Mouse (Mus musculus) intestine, embryonic 15.5 days (tissue): ENCODE measurements around the gene Srf. TPM values are rescaled to one million over a fixed set of nuclear protein-coding genes. Genes with fewer than 3 reads are reported as not detected.
"Not testable (repeated sequence)": the region's sequence is repeated elsewhere in the genome, so short reads cannot be mapped to it uniquely, and the experiment has no call there.

Experiments used
- ATAC-seq: fragments of 200-750 bp; cut with Nextera tagmentation; 2 replicates; pipeline ENCODE4 v1.8.0; 2017; ENCODE audit warnings: moderate TSS enrichment, moderate library complexity
- H3K27ac ChIP-seq: fragments of 300-500 bp; sonication (generic); 2 replicates; pipeline ENCODE4 v1.5.1; 2015; ENCODE audit warnings: mild to moderate bottlenecking, inconsistent platforms
- H3K27me3 ChIP-seq: fragments of 300-500 bp; sonication (generic); replicated peaks from 2 replicates; pipeline ENCODE4 v1.6.1; 2015; ENCODE audit warnings: inconsistent platforms
- H3K36me3 ChIP-seq: fragments of 300-500 bp; sonication (generic); 2 replicates; pipeline ENCODE4 v1.6.1; 2015; ENCODE audit warnings: inconsistent platforms
- H3K4me1 ChIP-seq: fragments of 300-500 bp; sonication (generic); replicated peaks from 2 replicates; pipeline ENCODE4 v1.6.1; 2015; ENCODE audit warnings: inconsistent platforms
- H3K4me2 ChIP-seq: fragments of 300-500 bp; sonication (generic); replicated peaks from 2 replicates; pipeline ENCODE4 v1.6.1; 2015; ENCODE audit warnings: mild to moderate bottlenecking, inconsistent platforms
- H3K4me3 ChIP-seq: fragments of 300-500 bp; sonication (generic); replicated peaks from 2 replicates; pipeline ENCODE4 v1.5.1; 2015; ENCODE audit warnings: inconsistent platforms
- H3K9ac ChIP-seq: fragments of 300-500 bp; sonication (generic); 2 replicates; pipeline ENCODE4 v1.6.1; 2015; ENCODE audit warnings: inconsistent platforms
- H3K9me3 ChIP-seq: fragments of 300-500 bp; sonication (generic); 2 replicates; pipeline ENCODE4 v1.6.1; 2016; ENCODE audit warnings: inconsistent platforms
- WGBS: fragments of 180-500 bp; shearing (Covaris S2); methylation state at CpG from one replicate; pipeline ENCODE4 v1.1.7; 2015; 5-methylcytosine and 5-hydroxymethylcytosine counted together
- polyA plus RNA-seq: library from polyadenylated mRNA; unstranded; fragments of >200 nt; fragmentation: Nextera tagmentation; extraction: Ambion mirVana; gene quantifications from 2 replicates; pipeline ENCODE4 v1.2.1, GENCODE M21; 2015

Gene Srf
- polyA plus RNA-seq, 1 experiment from 2014 or later, result 7.6 TPM

- Histone ChIP-seq H3K9ac (no peak overlapping the region; the same call in 1 of the 2 replicates), H3K9me3 (no peaks in the 10 kb centered on the region), H3K27me3 (no peaks in the 10 kb centered on the region), H3K36me3 (peaks cover 14% of the 10 kb centered on the region), H3K27ac (no peak overlapping the region; the same call in 1 of the 2 replicates), H3K4me2 (no peak overlapping the region), H3K4me1 (peaks cover 24% of the 10 kb centered on the region), H3K4me3 (no peak overlapping the region)
- no peak for ATAC-seq
- WGBS, result 84% methylated on average over 16 of the region's 16 CpGs
These were observed 33.8 kb upstream of the Srf start for GRCm38 (mm10) chr17:46589635-46590314.

- Histone ChIP-seq H3K4me1 (peaks cover 19% of the 10 kb centered on the region), H3K27ac (no peak overlapping the region), H3K9ac (no peak overlapping the region), H3K9me3 (no peaks in the 10 kb centered on the region), H3K4me3 (no peak overlapping the region), H3K36me3 (peaks cover 14% of the 10 kb centered on the region), H3K27me3 (no peaks in the 10 kb centered on the region), H3K4me2 (no peak overlapping the region)
- WGBS, result 91% methylated on average over 6 of the region's 6 CpGs
- no peak for ATAC-seq
These were observed 32.9 kb upstream of the Srf start for GRCm38 (mm10) chr17:46588913-46589312.

GRCm38 (mm10) chr17:46588173-46588572 lies 32.2 kb upstream of the Srf start:
- H3K4me3 ChIP-seq, result no peak overlapping the region
- H3K27me3 ChIP-seq, result no peaks in the 10 kb centered on the region
- 77% methylated on average over 9 of the region's 9 CpGs for WGBS
- H3K27ac ChIP-seq, result no peak overlapping the region
- H3K4me1 ChIP-seq, result peaks cover 15% of the 10 kb centered on the region
- ATAC-seq, result no peak
- H3K9me3 ChIP-seq, result no peaks in the 10 kb centered on the region
- no peak overlapping the region for H3K4me2 ChIP-seq
- peaks cover 14% of the 10 kb centered on the region for H3K36me3 ChIP-seq
- H3K9ac ChIP-seq, result no peak overlapping the region

- no peak overlapping the region for H3K9ac ChIP-seq
- WGBS, result 91% methylated on average over 8 of the region's 8 CpGs
- H3K27me3 ChIP-seq, result no peaks in the 10 kb centered on the region
- no peak for ATAC-seq
- H3K4me1 ChIP-seq, result 0 out of 2 replicates have a peak, but pooled peaks cover 5% of the 10 kb centered on the region
- no peaks in the 10 kb centered on the region for H3K9me3 ChIP-seq
- H3K4me2 ChIP-seq, result no peak overlapping the region
- H3K36me3 ChIP-seq, result peaks cover 23% of the 10 kb centered on the region
- H3K27ac ChIP-seq, result no peak overlapping the region
- no peak overlapping the region for H3K4me3 ChIP-seq
These were observed 30.4 kb upstream of the Srf start for GRCm38 (mm10) chr17:46586327-46586726.

DNA sequence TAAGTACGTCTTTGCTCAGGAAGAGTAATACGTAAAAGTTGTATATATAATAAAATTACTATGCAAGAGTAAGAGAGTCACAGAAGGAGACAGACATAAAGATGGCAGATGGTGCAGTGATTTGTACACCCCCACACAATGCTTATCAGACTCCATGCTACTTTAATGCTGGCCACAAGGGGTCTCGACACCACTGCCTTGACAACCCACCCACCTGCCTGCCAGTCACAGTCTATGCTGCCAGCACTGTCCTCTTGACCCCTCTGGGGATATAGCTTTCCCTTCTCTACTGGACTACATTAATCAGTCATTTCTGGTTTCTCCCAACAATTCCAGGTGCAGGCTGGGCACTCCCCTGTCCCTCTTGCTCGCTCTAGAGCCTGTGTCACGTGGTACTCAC lies 22.7 kb upstream of the Srf start:
- Histone ChIP-seq H3K9me3 (no peaks in the 10 kb centered on the region), H3K4me1 (no peaks in the 10 kb centered on the region), H3K4me2 (no peak overlapping the region), H3K27ac (no peak overlapping the region), H3K9ac (no peak overlapping the region), H3K4me3 (no peak overlapping the region), H3K36me3 (peaks cover 40% of the 10 kb centered on the region), H3K27me3 (no peaks in the 10 kb centered on the region)
- 64% methylated on average over 5 of the region's 5 CpGs for WGBS
- ATAC-seq, result no peak

DNA sequence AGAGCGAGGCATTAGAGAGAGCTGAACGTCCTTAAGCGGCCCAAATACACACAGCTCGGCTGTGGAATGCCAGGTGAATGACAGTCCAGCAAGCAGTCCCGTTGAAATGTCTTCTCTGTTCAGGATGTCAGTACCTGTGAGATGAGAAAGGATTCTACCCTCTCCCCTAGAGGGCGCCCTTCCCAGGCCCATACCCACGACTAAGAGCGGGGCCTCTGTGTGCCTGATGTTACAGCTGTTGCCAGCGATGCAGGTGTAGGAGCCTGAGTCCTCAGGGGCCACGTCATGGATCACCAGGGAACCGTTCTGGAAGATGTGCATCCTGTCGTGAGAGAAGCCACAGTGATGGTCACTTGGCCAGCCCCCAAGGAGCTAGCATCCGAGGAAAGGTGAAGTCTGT lies 20.1 kb upstream of the Srf start:
- no peak overlapping the region for H3K9ac ChIP-seq
- H3K9me3 ChIP-seq, result no peaks in the 10 kb centered on the region
- H3K4me2 ChIP-seq, result no peak overlapping the region
- WGBS, result 86% methylated on average over 13 of the region's 13 CpGs
- ATAC-seq, result no peak
- no peak overlapping the region for H3K27ac ChIP-seq
- H3K27me3 ChIP-seq, result no peaks in the 10 kb centered on the region
- H3K4me3 ChIP-seq, result no peak overlapping the region
- H3K4me1 ChIP-seq, result no peaks in the 10 kb centered on the region
- H3K36me3 ChIP-seq, result peaks cover 45% of the 10 kb centered on the region

DNA sequence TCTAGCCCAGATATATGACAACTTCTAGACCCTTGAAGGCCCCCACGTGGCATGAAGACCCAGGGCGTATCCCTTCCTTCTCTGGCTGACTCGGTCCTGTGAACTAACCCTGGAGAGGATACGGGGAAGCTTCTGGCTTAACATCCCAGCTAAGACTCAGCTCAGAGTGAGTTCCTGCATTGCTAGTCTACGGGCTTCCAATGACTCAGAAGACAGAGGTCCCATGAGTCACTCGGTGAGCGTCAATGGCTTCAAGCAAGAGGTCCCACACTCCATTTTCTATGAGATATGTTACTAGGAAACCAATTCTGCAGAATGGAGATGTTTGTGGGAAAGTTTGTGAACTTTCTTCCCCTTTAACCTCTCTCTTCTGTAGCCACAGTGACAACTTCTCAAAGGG lies 18.6 kb upstream of the Srf start:
- no peak for ATAC-seq
- H3K36me3 ChIP-seq, result peaks cover 45% of the 10 kb centered on the region
- H3K27me3 ChIP-seq, result no peaks in the 10 kb centered on the region
- WGBS, result 94% methylated on average over 7 of the region's 7 CpGs
- H3K4me3 ChIP-seq, result no peak overlapping the region
- H3K4me1 ChIP-seq, result no peaks in the 10 kb centered on the region
- no peak overlapping the region for H3K27ac ChIP-seq
- no peak overlapping the region for H3K4me2 ChIP-seq
- H3K9me3 ChIP-seq, result no peaks in the 10 kb centered on the region
- no peak overlapping the region for H3K9ac ChIP-seq

- H3K4me3 ChIP-seq, result no peak overlapping the region
- 0 out of 2 replicates have a peak overlapping the region, but pooled peaks have one; percentile 32 for H3K27ac ChIP-seq
- H3K9ac ChIP-seq, result no peak overlapping the region
- H3K36me3 ChIP-seq, result peaks cover 46% of the 10 kb centered on the region
- H3K9me3 ChIP-seq, result no peaks in the 10 kb centered on the region
- no peak for ATAC-seq
- WGBS, result 84% methylated on average over 11 of the region's 11 CpGs
- no peaks in the 10 kb centered on the region for H3K27me3 ChIP-seq
- H3K4me1 ChIP-seq, result no peaks in the 10 kb centered on the region
- no peak overlapping the region for H3K4me2 ChIP-seq
These were observed 15.0 kb upstream of the Srf start for GRCm38 (mm10) chr17:46571005-46571404.

DNA sequence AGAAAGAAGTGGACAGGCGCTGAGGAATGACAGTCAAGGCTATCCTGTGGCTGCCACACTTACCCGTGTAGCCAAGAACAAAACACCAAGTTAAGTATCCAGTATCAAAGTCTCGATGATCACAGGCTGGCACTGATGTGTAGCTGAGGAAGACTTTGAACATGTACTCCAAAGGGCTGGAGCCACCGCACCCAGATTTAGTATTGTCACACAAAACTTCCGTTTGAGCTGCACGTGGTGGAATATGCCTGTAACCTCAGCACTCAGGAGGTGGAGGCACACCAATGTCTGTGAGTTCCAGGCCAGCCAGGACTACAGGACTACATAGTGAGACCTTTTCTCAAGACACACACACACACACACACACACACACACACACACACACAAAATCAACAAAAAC lies 3.2 kb upstream of the Srf start:
- Histone ChIP-seq H3K9ac (no peak overlapping the region), H3K36me3 (peaks cover 5% of the 10 kb centered on the region; the same call in 1 of the 2 replicates), H3K27me3 (no peaks in the 10 kb centered on the region), H3K4me3 (no peak overlapping the region), H3K27ac (no peak overlapping the region), H3K9me3 (no peaks in the 10 kb centered on the region), H3K4me1 (peaks cover 15% of the 10 kb centered on the region), H3K4me2 (no peak overlapping the region)
- WGBS, result 89% methylated on average over 6 of the region's 6 CpGs
- no peak for ATAC-seq

- ATAC-seq, result no peak
- no peak overlapping the region for H3K4me3 ChIP-seq
- H3K27ac ChIP-seq, result no peak overlapping the region
- 83% methylated on average over 5 of the region's 5 CpGs for WGBS
- no peak overlapping the region for H3K9ac ChIP-seq
- no peaks in the 10 kb centered on the region for H3K9me3 ChIP-seq
- no peak overlapping the region for H3K4me2 ChIP-seq
- H3K4me1 ChIP-seq, result peaks cover 25% of the 10 kb centered on the region
- no peaks in the 10 kb centered on the region for H3K27me3 ChIP-seq
- H3K36me3 ChIP-seq, result no peaks in the 10 kb centered on the region
These were observed 2.2 kb upstream of the Srf start for GRCm38 (mm10) chr17:46558151-46558550.

- H3K4me3 ChIP-seq, H3K36me3 ChIP-seq, H3K9ac ChIP-seq: not testable (repeated sequence)
These were observed 1.3 kb upstream of the Srf start for GRCm38 (mm10) chr17:46557321-46557720.

DNA sequence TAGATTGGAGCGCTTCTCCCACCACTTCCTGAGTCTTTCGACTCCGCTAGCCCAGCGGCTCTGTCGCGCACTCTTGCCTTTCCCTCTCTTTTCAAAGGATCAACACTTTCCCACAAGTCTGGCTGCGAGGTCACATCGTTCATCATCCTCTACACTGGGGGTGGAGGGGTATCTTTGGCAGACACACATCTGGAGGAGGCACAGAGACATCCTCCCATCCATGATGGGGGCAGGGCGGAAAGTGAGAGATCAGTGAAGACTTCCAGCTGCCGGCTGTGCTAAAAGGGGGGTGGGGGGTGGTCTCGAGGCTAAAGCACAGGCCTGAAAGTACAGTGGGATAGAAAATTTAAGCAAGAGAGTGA lies 590 bp upstream of the Srf start:
- Histone ChIP-seq H3K27ac (peak overlapping the region; percentile 85), H3K9ac (peak overlapping the region; percentile 56), H3K36me3 (peaks cover 3% of the 10 kb centered on the region), H3K4me1 (peaks cover 28% of the 10 kb centered on the region), H3K9me3 (no peaks in the 10 kb centered on the region), H3K27me3 (no peaks in the 10 kb centered on the region), H3K4me3 (peak overlapping the region; percentile 99), H3K4me2 (peak overlapping the region; percentile 68)
- ATAC-seq, result peak; percentile 16
- WGBS, result under 1% methylated on average over 11 of the region's 11 CpGs

More at GRCm38 (mm10) chr17:46557321-46557720, 1.3 kb upstream of the Srf start:
- Histone ChIP-seq H3K4me1 (peaks cover 26% of the 10 kb centered on the region), H3K27ac (peak overlapping the region; percentile 85), H3K4me2 (peak overlapping the region; percentile 68)
- not testable (repeated sequence) for ATAC-seq, H3K9me3 ChIP-seq, H3K27me3 ChIP-seq

DNA sequence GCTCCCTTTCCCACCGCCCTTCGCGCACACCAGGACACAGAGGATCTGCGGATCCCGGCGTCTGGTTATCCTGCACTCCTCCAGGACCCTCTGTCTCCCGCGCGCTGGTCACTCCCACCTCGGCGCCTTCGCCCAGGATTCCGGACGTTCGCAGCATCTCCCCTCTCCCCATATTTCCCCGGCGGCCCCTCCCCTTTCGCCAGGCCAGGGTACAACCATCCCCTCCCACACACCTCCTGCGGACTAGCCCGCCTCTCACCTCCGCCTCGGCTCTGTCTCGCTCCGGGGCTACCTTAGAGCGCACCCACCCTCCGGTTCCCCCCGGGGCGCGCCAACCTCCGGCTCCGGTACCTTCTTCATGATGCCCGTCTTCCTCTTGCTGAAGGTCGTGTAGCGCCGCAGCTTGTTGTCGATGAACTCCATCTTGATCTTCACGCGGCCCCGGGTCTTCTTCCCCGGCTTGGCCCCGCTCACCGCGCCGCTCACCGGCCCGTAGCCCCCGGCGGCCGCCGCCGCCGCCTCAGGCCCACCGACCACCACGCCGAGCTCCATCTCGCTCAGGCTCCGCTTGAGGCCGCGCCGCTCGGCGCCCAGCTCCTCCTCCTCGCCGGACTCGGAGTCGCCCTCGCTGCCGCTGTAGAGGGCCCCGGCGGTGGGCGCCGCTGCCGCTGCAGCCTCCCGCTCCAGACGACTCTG lies 850 bp downstream of the Srf start:
- WGBS, result under 1% methylated on average over 74 of the region's 75 CpGs
- Histone ChIP-seq H3K9me3 (no peaks in the 10 kb centered on the region), H3K27ac (peak overlapping the region; percentile 94), H3K4me2 (peak overlapping the region; percentile 87), H3K36me3 (peaks cover 14% of the 10 kb centered on the region), H3K4me3 (peak overlapping the region; percentile 99), H3K4me1 (peaks cover 30% of the 10 kb centered on the region), H3K27me3 (no peaks in the 10 kb centered on the region), H3K9ac (peak overlapping the region; percentile 100)
- no peak for ATAC-seq
